Mouse (Mus musculus) lung, embryonic 14.5 days (tissue): ENCODE data around the gene Tyw1. TPM values are rescaled to one million over a fixed set of nuclear protein-coding genes. Genes with fewer than 3 reads are reported as not detected.

Source experiments
- ATAC-seq: fragments of 200-750 bp; cut with Nextera tagmentation; 2 replicates; pipeline ENCODE4 v1.8.0; 2017; ENCODE audit warnings: mild to moderate bottlenecking, moderate TSS enrichment, moderate library complexity; ENCODE audit not compliant: insufficient read depth
- DNase-seq: peaks from one replicate; pipeline ENCODE4 v3.0.0-alpha.2; 2015
- H3K27ac ChIP-seq: fragments of 300-500 bp; sonication (generic); 2 replicates; pipeline ENCODE4 v1.5.1; 2014; ENCODE audit warnings: low read depth, mild to moderate bottlenecking, moderate library complexity
- H3K27me3 ChIP-seq: fragments of 300-500 bp; sonication (generic); 2 replicates; pipeline ENCODE4 v1.6.1; 2014; ENCODE audit warnings: low read length, control low read depth; ENCODE audit not compliant: insufficient read depth
- H3K36me3 ChIP-seq: fragments of 300-500 bp; sonication (generic); 2 replicates; pipeline ENCODE4 v1.6.1; 2014; ENCODE audit warnings: control low read depth; ENCODE audit not compliant: insufficient read depth
- H3K4me1 ChIP-seq: fragments of 300-500 bp; sonication (generic); 2 replicates; pipeline ENCODE4 v1.6.1; 2014; ENCODE audit warnings: antibody characterized with exemption, control low read depth; ENCODE audit not compliant: insufficient read depth
- H3K4me2 ChIP-seq: fragments of 300-500 bp; sonication (generic); 2 replicates; pipeline ENCODE4 v1.6.1; 2014; ENCODE audit warnings: mild to moderate bottlenecking
- H3K4me3 ChIP-seq: fragments of 300-500 bp; sonication (generic); 2 replicates; pipeline ENCODE4 v1.5.1; 2014; ENCODE audit warnings: low read depth, low read length
- H3K9ac ChIP-seq: fragments of 300-500 bp; sonication (generic); 2 replicates; pipeline ENCODE4 v1.6.1; 2014
- H3K9me3 ChIP-seq: fragments of 300-500 bp; sonication (generic); 2 replicates; pipeline ENCODE4 v1.6.1; 2016; ENCODE audit warnings: low read depth, low read length, control low read depth
- CTCF ChIP-seq: IDR thresholded peaks from 2 replicates; pipeline ENCODE4 v1.5.1; 2016; ENCODE audit warnings: antibody characterized with exemption, low read depth
- WGBS: fragments of 180-500 bp; shearing (Covaris S2); extraction: QIAGEN DNeasy Blood & Tissue Kit; methylation state at CpG from one replicate; pipeline ENCODE4 v1.1.7; 2014; 5-methylcytosine and 5-hydroxymethylcytosine counted together
- polyA plus RNA-seq: library from polyadenylated mRNA; unstranded; fragments of >200 nt; fragmentation: Nextera tagmentation; extraction: Ambion mirVana; gene quantifications from 2 replicates; pipeline ENCODE4 v1.2.1, GENCODE M21; 2014

Gene Tyw1
- polyA plus RNA-seq, 1 experiment from 2014 or later: 27.5 TPM

GRCm38 (mm10) chr5:130369237-130369636 lies 113.8 kb downstream of the Tyw1 start, which contains the start of gene Caln1:
TSS of gene Caln1 (plus strand) at chr5:130369455.
- Histone ChIP-seq H3K4me1 (no peaks in the 10 kb centered on the region), H3K9ac (no peak within 1 kb of the TSS), H3K27ac (no peak within 1 kb of the TSS), H3K4me3 (no peak within 1 kb of the TSS), H3K4me2 (no peak within 1 kb of the TSS), H3K27me3 (no peaks in the 10 kb centered on the region), H3K9me3 (no peaks in the 10 kb centered on the region), H3K36me3 (no peaks in the 10 kb centered on the region)
- WGBS: 59% methylated on average over 11 of the region's 11 CpGs
- no peak for TF ChIP-seq CTCF
- DNase-seq: peak; percentile 50
- ATAC-seq: no peak

GRCm38 (mm10) chr5:130375411-130375810 lies 120.0 kb downstream of the Tyw1 start:
- H3K27ac ChIP-seq: no peak overlapping the region
- H3K9ac ChIP-seq: no peak overlapping the region
- 83% methylated on average over 3 of the region's 3 CpGs for WGBS
- H3K27me3 ChIP-seq: no peaks in the 10 kb centered on the region
- no peak for DNase-seq
- no peaks in the 10 kb centered on the region for H3K36me3 ChIP-seq
- ATAC-seq: no peak
- H3K4me2 ChIP-seq: no peak overlapping the region
- H3K4me1 ChIP-seq: no peaks in the 10 kb centered on the region
- no peak for TF ChIP-seq CTCF
- H3K4me3 ChIP-seq: no peak overlapping the region
- no peaks in the 10 kb centered on the region for H3K9me3 ChIP-seq

- no peak for ATAC-seq
These were observed 128.9 kb downstream of the Tyw1 start, which contains the start of gene A330070K13Rik for GRCm38 (mm10) chr5:130384222-130384912. TSS of gene A330070K13Rik (minus strand) at chr5:130384631.

GRCm38 (mm10) chr5:130386418-130386817 lies 131.0 kb downstream of the Tyw1 start:
- Histone ChIP-seq H3K4me2 (no peak overlapping the region), H3K27me3 (no peaks in the 10 kb centered on the region), H3K36me3 (no peaks in the 10 kb centered on the region), H3K9ac (no peak overlapping the region), H3K4me3 (no peak overlapping the region), H3K27ac (no peak overlapping the region), H3K9me3 (no peaks in the 10 kb centered on the region), H3K4me1 (no peaks in the 10 kb centered on the region)
- WGBS: 71% methylated on average over 7 of the region's 7 CpGs
- ATAC-seq: no peak
- DNase-seq: no peak
- TF ChIP-seq CTCF: no peak

More at GRCm38 (mm10) chr5:130384222-130384912, 128.9 kb downstream of the Tyw1 start, which contains the start of gene A330070K13Rik:
- Histone ChIP-seq H3K36me3 (no peaks in the 10 kb centered on the region), H3K4me3 (no peak within 1 kb of the TSS), H3K9ac (no peak within 1 kb of the TSS; the same call in 1 of the 2 replicates), H3K27me3 (no peaks in the 10 kb centered on the region), H3K9me3 (no peaks in the 10 kb centered on the region), H3K4me2 (peak within 1 kb of the TSS; percentile 12; the same call in 1 of the 2 replicates), H3K4me1 (no peaks in the 10 kb centered on the region), H3K27ac (no peak within 1 kb of the TSS)
- no peak for TF ChIP-seq CTCF
- WGBS: 15% methylated on average over 13 of the region's 13 CpGs
- no peak for DNase-seq

Other genes starting within 250 kb of the Tyw1 start
- gene Asl, start 226.4 kb upstream of the Tyw1 start, polyA plus RNA-seq: 23.1 and 24.3 TPM in 2 replicates
- 27.5 and 28.3 TPM in 2 replicates for gene Crcp, start 226.3 kb upstream of the Tyw1 start, polyA plus RNA-seq
- 76.1 and 77.3 TPM in 2 replicates for gene Tpst1, start 182.3 kb upstream of the Tyw1 start, polyA plus RNA-seq
- gene Kctd7, start 110.8 kb upstream of the Tyw1 start, polyA plus RNA-seq: 6.1 and 7.4 TPM in 2 replicates
- gene Rabgef1, start 83.8 kb upstream of the Tyw1 start, polyA plus RNA-seq: 23.9 and 25.1 TPM in 2 replicates
- gene Tmem248, start 38.5 kb upstream of the Tyw1 start, polyA plus RNA-seq: 42.4 and 46.6 TPM in 2 replicates
- gene Sbds, start 89 bp upstream of the Tyw1 start, polyA plus RNA-seq: 50.7 and 51.4 TPM in 2 replicates
- gene Caln1, start 113.8 kb downstream of the Tyw1 start, polyA plus RNA-seq: 0.05 and 0.08 TPM in 2 replicates
- not detected in 2 replicates for gene A330070K13Rik, start 129.0 kb downstream of the Tyw1 start, polyA plus RNA-seq